Mouse (Mus musculus) lung, adult 2 months (tissue): ENCODE measurements around the gene Pfn4.

Source experiments
- CTCF ChIP-seq: fragments of 200-500 bp; IDR thresholded peaks from 2 replicates; pipeline ENCODE4 v1.5.1; 2011; ENCODE audit warnings: mild to moderate bottlenecking, low read length, control low read depth; ENCODE audit not compliant: insufficient read depth
- POLR2A ChIP-seq: fragments of 200-500 bp; IDR thresholded peaks from 2 replicates; pipeline ENCODE4 v1.6.1; 2011; ENCODE audit warnings: low read depth, mild to moderate bottlenecking, control low read depth, low read length, borderline replicate concordance; ENCODE audit errors: extremely low read depth

- no peak for TF ChIP-seq POLR2A
- TF ChIP-seq CTCF, result peak; percentile 36; the same call in 1 of the 2 replicates
Measured at GRCm38 (mm10) chr12:4793718-4794117, 24.9 kb downstream of the Pfn4 start.
